Mouse (Mus musculus): ENCODE measurements around the gene Gstcd. TPM values are rescaled to one million over a fixed set of nuclear protein-coding genes. Genes with fewer than 3 reads are reported as not detected.

Gstcd gene
- polyA plus RNA-seq (2015; fragmentation: Nextera tagmentation; extraction: Ambion mirVana): 5.4 and 7.0 TPM in 2 replicates

DNA sequence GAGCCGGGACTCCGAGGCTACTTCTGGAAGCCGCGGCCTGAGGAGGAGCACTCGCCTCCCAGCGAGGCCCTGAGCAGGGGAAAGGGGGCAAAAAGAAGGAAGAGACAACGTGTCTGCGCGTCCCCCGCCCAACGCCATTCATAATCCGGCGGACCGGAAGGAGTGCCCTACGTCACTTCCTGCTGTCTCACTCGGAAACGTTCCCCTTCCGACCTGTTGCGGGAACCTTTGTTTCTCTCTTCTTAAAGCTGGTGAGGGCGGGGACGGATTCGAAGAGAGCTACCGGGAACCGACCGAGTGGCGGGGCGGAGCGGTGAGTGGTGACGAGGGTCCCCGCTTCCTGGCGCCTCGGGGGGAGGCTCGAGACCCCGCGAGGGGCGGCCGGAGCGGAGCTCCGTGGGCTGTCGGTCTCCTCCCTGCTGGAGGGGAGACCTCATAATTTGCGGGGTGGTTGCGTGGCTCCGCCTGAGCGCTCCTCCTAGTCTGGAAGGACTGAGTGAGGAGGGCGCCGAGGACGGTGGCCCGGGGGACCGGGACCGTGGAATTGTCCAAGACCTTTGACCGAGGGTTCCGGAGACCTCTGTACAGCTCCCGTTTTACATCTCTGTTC is at the start of gene Gstcd, which contains the start of gene Ints12:
Gene Gstcd, minus strand, starts transcription at position 370 of the 610 bp plus-strand sequence.
Gene Ints12, plus strand, starts transcription at position 177 of the 610 bp plus-strand sequence.
- Histone ChIP-seq H3K27me3 (replicated peaks) (no peaks in the 10 kb centered on the region), H3K9me3 (no peaks in the 10 kb centered on the region), H3K9ac (peak within 1 kb of the TSS; percentile 98), H3K4me3 (replicated peaks) (peak within 1 kb of the TSS; percentile 98), H3K4me2 (replicated peaks) (peak within 1 kb of the TSS; percentile 52), H3K4me1 (replicated peaks) (peaks cover 5% of the 10 kb centered on the region; the same call in 1 of the 2 replicates), H3K36me3 (no peaks in the 10 kb centered on the region), H3K27ac (peak within 1 kb of the TSS; percentile 99)
- peak; percentile 97 for ATAC-seq
- under 1% methylated on average over 52 of the region's 53 CpGs for WGBS

DNA sequence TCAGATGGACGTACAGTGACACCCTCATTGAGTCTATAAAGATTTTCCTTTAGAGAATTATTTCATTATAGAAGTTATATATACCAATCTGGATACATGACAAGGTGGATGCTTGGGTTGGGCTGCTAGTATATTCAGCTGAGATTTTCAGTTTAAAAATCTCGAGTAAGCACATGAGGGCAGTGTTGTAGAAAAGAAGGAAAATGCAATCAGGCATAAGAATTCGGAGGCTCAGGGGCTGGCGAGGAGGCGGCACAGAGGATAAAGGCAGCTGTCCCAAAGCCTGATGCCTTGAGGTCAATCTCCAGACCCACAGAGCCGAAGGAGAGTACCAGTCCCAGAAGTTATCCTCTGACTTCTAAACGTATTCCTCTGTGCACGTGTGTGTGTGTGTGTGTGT is 40.8 kb upstream of the Gstcd start:
- no peak overlapping the region for H3K4me3 ChIP-seq (replicated peaks)
- H3K27me3 ChIP-seq (replicated peaks): no peaks in the 10 kb centered on the region
- ATAC-seq: no peak
- H3K9me3 ChIP-seq: no peaks in the 10 kb centered on the region
- WGBS: 80% methylated on average over 8 of the region's 8 CpGs
- no peak overlapping the region for H3K9ac ChIP-seq
- no peaks in the 10 kb centered on the region for H3K4me1 ChIP-seq (replicated peaks)
- H3K27ac ChIP-seq: no peak overlapping the region
- H3K4me2 ChIP-seq (replicated peaks): no peak overlapping the region
- H3K36me3 ChIP-seq: no peaks in the 10 kb centered on the region

DNA sequence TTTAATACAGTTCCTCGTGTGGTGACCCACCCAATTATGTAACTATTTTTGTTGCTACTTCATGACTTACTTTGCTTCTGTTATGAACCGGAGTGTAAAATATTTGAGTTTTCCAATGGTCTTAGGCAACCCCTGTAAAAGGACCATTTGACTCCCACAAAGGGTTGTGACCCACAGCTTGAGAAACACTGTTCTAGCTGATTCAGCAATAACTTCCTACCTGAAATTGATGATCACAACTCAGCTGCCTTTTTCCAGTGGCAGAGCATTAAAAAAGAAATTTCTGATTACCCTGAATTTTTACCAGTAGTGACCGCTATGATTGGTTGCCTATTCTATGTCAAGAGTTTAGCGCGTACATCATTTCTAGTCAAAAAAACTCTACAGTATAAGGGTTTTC is 39.5 kb upstream of the Gstcd start:
- 93% methylated on average over 5 of the region's 5 CpGs for whole genome bisulfite sequencing

DNA sequence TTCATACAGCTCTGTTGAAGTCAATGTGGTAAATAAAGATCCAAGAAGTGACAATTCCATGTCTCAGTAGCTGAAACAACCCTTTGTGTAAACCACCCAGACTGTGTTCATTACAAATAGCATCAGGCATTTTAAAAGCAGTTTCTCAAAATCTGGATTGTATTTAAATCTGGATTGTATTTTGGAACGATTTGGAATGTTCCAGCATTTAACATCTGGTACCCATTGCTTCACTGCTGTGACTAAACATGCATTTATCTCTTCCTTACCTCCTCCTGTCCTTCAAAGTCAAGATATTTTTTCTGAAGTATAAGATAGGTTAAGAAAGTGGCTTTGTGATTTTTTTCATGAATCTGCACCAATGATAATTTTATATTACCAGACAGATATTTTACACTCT is 21.4 kb upstream of the Gstcd start:
- no peak overlapping the region for H3K4me3 ChIP-seq (replicated peaks)
- H3K36me3 ChIP-seq: peaks cover 4% of the 10 kb centered on the region; the same call in 1 of the 2 replicates
- no peak for ATAC-seq
- no peak overlapping the region for H3K9ac ChIP-seq
- H3K27ac ChIP-seq: no peak overlapping the region
- H3K9me3 ChIP-seq: no peaks in the 10 kb centered on the region
- H3K4me1 ChIP-seq (replicated peaks): no peaks in the 10 kb centered on the region
- 56% methylated on average over 1 of the region's 1 CpGs for WGBS
- no peak overlapping the region for H3K4me2 ChIP-seq (replicated peaks)
- no peaks in the 10 kb centered on the region for H3K27me3 ChIP-seq (replicated peaks)

More for the DNA sequence above, 39.5 kb upstream of the Gstcd start:
- no peak overlapping the region for H3K9ac ChIP-seq
- ATAC-seq: no peak
- no peak overlapping the region for H3K27ac ChIP-seq
- no peaks in the 10 kb centered on the region for H3K36me3 ChIP-seq
- no peaks in the 10 kb centered on the region for H3K9me3 ChIP-seq
- H3K4me2 ChIP-seq (replicated peaks): no peak overlapping the region
- no peaks in the 10 kb centered on the region for H3K4me1 ChIP-seq (replicated peaks)
- H3K27me3 ChIP-seq (replicated peaks): no peaks in the 10 kb centered on the region
- H3K4me3 ChIP-seq (replicated peaks): no peak overlapping the region

DNA sequence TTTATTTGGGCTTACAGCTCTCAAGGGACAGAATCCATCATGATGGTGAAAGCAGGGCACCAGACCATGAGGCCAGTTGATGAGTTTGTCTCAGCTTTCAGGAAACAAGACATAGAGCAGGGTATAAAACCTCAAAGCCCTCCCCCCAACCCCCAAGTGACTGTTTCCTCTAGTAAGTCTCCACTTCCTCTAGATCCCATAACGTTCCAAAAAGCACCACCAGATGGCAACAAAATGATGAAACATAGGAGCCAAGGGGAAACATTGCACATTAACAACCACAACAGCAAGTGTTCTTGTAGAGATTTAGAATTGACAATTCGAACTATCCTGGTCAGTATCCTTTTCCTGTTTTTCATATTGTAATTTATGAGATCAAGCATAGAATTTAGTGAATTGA is 19.9 kb upstream of the Gstcd start:
- 38% methylated on average over 2 of the region's 2 CpGs for whole genome bisulfite sequencing
- Histone ChIP-seq H3K4me2 (replicated peaks) (no peak overlapping the region), H3K27ac (no peak overlapping the region), H3K4me1 (replicated peaks) (no peaks in the 10 kb centered on the region), H3K27me3 (replicated peaks) (no peaks in the 10 kb centered on the region), H3K9me3 (no peaks in the 10 kb centered on the region), H3K9ac (no peak overlapping the region), H3K36me3 (peaks cover 10% of the 10 kb centered on the region; the same call in 1 of the 2 replicates), H3K4me3 (replicated peaks) (no peak overlapping the region)
- ATAC-seq: no peak

DNA sequence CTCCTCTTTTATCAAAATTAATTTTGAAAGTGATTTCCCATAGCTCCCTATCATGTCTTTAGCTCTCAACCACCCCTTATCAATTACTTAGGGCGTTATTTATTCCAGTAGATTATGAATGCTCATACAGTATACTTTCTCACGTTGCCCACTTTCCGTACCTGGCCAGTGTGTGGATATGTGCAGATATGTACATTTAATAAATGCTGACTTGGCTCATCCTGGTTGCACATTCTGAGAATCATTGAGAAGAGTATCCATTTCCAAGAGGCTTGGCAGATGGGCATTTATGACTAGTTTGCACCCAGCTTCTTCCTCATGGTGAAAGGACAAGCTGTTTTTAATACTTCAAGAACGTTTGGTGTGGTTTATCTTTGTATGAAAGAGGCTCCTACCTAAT is 18.0 kb upstream of the Gstcd start:
- peaks cover 16% of the 10 kb centered on the region; the same call in 1 of the 2 replicates for H3K36me3 ChIP-seq
- WGBS: 92% methylated on average over 4 of the region's 4 CpGs
- no peaks in the 10 kb centered on the region for H3K4me1 ChIP-seq (replicated peaks)
- no peak overlapping the region for H3K4me2 ChIP-seq (replicated peaks)
- ATAC-seq: no peak
- H3K9ac ChIP-seq: no peak overlapping the region
- H3K4me3 ChIP-seq (replicated peaks): no peak overlapping the region
- H3K27me3 ChIP-seq (replicated peaks): no peaks in the 10 kb centered on the region
- no peaks in the 10 kb centered on the region for H3K9me3 ChIP-seq
- no peak overlapping the region for H3K27ac ChIP-seq

DNA sequence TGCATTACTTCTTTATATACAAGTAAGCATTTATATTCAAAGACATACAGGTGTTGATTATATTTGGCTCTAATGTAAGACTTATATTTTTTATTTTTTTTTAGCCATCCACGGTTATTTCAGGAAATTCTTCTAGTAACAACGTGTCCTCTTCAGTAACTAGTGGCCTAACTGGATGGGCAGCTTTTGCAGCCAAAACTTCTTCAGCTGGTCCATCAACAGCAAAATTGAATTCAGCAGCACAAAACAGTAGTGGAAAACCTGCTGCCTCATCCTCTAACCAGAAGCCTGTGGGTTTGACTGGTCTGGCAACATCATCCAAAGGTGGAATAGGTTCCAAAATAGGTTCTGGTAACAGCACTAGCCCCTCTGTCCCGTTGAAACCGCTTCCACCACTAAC is 16.9 kb upstream of the Gstcd start:
- Histone ChIP-seq H3K4me3 (replicated peaks) (no peak overlapping the region), H3K4me2 (replicated peaks) (no peak overlapping the region), H3K27me3 (replicated peaks) (no peaks in the 10 kb centered on the region), H3K9me3 (no peaks in the 10 kb centered on the region), H3K27ac (no peak overlapping the region), H3K36me3 (peaks cover 16% of the 10 kb centered on the region; the same call in 1 of the 2 replicates), H3K4me1 (replicated peaks) (no peaks in the 10 kb centered on the region), H3K9ac (no peak overlapping the region)
- ATAC-seq: no peak
- 89% methylated on average over 4 of the region's 4 CpGs for WGBS

DNA sequence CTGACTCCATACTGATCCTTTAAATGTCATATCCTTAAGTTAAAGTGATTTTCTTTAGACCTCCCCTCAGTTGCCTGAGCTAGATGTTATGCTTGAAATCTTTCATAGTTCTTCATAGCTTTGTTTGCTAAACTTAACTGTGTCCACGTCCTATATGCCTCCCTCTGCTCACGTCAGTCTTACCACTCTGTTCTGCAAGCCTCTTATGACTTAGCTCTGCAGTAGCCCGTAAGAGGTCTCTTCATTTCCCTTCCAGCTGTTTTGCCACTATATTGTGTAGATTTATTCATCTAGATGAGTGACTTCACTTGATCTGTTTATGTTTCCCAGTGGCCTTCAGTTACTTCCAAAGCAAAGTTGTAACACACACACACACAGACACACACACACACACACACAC is 12.6 kb upstream of the Gstcd start:
- Histone ChIP-seq H3K36me3 (peaks cover 18% of the 10 kb centered on the region; the same call in 1 of the 2 replicates), H3K27me3 (replicated peaks) (no peaks in the 10 kb centered on the region), H3K9me3 (no peaks in the 10 kb centered on the region), H3K27ac (no peak overlapping the region), H3K9ac (no peak overlapping the region), H3K4me3 (replicated peaks) (no peak overlapping the region), H3K4me1 (replicated peaks) (no peaks in the 10 kb centered on the region), H3K4me2 (replicated peaks) (no peak overlapping the region)
- no peak for ATAC-seq
- WGBS: 82% methylated on average over 3 of the region's 3 CpGs

DNA sequence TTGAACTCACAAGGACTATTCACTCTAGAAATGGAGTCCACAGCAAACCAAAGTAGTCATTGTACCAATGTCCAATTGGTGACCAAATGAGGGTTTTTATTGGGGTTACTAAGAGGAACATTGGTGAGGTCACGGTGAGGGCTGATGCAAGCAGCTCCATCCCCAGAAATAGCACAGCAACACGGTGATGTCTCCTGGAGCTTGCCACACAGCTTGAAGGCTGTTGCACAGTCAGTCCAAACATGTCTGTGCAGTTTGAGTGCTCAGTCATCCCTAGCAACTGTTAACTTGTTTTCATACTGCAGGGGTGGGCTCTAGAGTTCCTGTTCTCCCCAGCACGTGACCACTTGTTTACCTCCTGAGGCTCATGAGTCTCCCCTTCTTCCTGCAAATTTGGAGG is 11.9 kb upstream of the Gstcd start:
- WGBS: 88% methylated on average over 3 of the region's 3 CpGs

DNA sequence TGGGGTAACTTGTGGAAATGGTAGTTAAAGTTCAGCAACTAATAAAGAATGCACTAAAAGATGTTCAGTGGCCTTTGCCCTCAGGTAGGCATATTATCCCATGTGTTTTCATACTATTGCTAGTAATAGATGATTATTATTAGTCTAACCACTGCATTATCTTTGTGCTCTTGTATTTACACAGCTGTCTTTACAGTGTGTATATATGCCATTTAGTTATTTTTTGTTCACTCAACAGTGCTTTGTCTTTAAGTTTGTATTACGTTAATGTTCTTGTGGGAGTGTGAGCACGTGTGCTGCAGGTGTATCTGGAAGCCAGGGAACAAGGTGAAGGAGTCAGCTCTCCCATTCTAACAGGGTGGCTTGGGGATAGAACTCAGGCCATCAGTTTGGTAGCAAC is 7.1 kb upstream of the Gstcd start:
- Histone ChIP-seq H3K27ac (no peak overlapping the region), H3K4me2 (replicated peaks) (no peak overlapping the region), H3K9me3 (no peaks in the 10 kb centered on the region), H3K4me1 (replicated peaks) (no peaks in the 10 kb centered on the region), H3K4me3 (replicated peaks) (no peak overlapping the region), H3K27me3 (replicated peaks) (no peaks in the 10 kb centered on the region), H3K9ac (no peak overlapping the region), H3K36me3 (0 out of 2 replicates have a peak, but pooled peaks cover 2% of the 10 kb centered on the region)
- WGBS: 82% methylated on average over 2 of the region's 2 CpGs
- peak; percentile 21; the same call in 1 of the 2 replicates for ATAC-seq

More for the DNA sequence above, 11.9 kb upstream of the Gstcd start:
- Histone ChIP-seq H3K36me3 (peaks cover 15% of the 10 kb centered on the region; the same call in 1 of the 2 replicates), H3K9ac (no peak overlapping the region), H3K4me2 (replicated peaks) (no peak overlapping the region), H3K9me3 (no peaks in the 10 kb centered on the region), H3K4me1 (replicated peaks) (no peaks in the 10 kb centered on the region), H3K27me3 (replicated peaks) (no peaks in the 10 kb centered on the region), H3K4me3 (replicated peaks) (no peak overlapping the region), H3K27ac (no peak overlapping the region)
- no peak for ATAC-seq

DNA sequence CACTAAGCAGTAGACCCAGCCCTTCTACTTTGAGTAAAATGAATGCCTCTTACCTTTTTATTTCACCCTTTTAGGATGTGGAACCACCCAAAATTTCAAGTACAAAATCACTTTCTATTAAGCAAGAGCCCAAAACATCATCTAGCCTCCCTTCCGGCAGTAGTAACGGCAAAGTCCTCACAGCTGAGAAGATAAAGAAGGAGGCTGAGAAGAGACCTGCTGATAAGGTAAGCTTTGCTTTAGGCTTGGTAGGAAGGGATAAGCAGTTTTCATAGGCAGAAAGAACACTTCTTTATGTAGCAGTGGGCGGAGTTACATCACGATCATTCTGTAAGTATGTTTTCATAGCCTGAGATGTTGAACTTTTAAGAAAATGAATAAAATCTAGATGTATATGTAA is 6.5 kb upstream of the Gstcd start:
- H3K36me3 ChIP-seq: 0 out of 2 replicates have a peak, but pooled peaks cover 2% of the 10 kb centered on the region

DNA sequence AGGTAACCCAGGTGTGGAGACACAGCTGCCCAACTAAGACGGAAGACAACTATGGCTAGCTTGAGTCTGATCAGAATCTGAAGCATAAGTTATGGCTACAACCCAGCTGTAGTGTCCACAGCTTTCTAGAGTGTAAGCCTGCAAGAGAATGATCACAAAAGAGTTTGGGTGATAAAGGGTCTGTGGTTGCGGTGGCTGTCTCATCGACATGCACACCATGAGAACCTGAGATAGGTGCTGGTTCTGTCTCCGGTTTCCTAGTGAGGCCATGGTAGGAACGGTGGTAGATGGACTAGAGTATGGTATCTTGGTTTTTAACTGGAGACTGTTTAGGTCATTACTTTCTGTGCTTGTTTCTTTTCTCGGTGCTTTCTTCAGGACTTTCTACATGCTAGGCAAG is 6.1 kb upstream of the Gstcd start:
- H3K9ac ChIP-seq: no peak overlapping the region
- no peak overlapping the region for H3K4me2 ChIP-seq (replicated peaks)
- H3K27ac ChIP-seq: no peak overlapping the region
- no peaks in the 10 kb centered on the region for H3K27me3 ChIP-seq (replicated peaks)
- ATAC-seq: no peak
- H3K36me3 ChIP-seq: 0 out of 2 replicates have a peak, but pooled peaks cover 2% of the 10 kb centered on the region
- H3K4me1 ChIP-seq (replicated peaks): peaks cover 5% of the 10 kb centered on the region; the same call in 1 of the 2 replicates
- WGBS: 95% methylated on average over 6 of the region's 6 CpGs
- no peak overlapping the region for H3K4me3 ChIP-seq (replicated peaks)
- no peaks in the 10 kb centered on the region for H3K9me3 ChIP-seq

More for the DNA sequence above, 6.5 kb upstream of the Gstcd start:
- Histone ChIP-seq H3K27me3 (replicated peaks) (no peaks in the 10 kb centered on the region), H3K4me3 (replicated peaks) (no peak overlapping the region), H3K4me1 (replicated peaks) (0 out of 2 replicates have a peak, but pooled peaks cover 3% of the 10 kb centered on the region), H3K27ac (no peak overlapping the region), H3K4me2 (replicated peaks) (no peak overlapping the region), H3K9me3 (no peaks in the 10 kb centered on the region), H3K9ac (no peak overlapping the region)
- 85% methylated on average over 4 of the region's 4 CpGs for WGBS
- no peak for ATAC-seq

DNA sequence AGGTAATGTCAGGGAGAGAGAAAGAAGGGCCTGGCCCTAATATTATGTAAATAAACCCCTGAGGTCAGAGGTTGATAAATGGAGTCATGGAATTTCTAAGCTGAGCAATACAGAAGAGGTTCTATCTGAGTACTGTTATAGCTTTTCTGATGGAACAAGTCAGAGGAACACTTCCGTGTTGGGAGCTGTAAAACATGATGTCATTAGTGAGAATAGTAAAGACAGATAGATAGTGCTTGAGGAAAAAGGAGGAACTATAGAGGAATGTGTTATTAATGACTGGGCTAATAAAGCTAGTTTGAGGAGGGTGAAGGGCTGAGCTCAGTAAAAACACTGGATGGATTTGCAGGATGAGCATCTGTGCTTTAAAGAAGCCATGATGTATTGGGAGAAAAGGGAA is 2.5 kb upstream of the Gstcd start:
- H3K4me2 ChIP-seq (replicated peaks): no peak overlapping the region; the same call in 1 of the 2 replicates
- no peaks in the 10 kb centered on the region for H3K36me3 ChIP-seq
- H3K4me1 ChIP-seq (replicated peaks): peaks cover 5% of the 10 kb centered on the region; the same call in 1 of the 2 replicates
- H3K9ac ChIP-seq: no peak overlapping the region
- ATAC-seq: no peak
- H3K27ac ChIP-seq: no peak overlapping the region
- H3K27me3 ChIP-seq (replicated peaks): no peaks in the 10 kb centered on the region
- H3K4me3 ChIP-seq (replicated peaks): no peak overlapping the region
- 26% methylated on average over 1 of the region's 1 CpGs for WGBS
- no peaks in the 10 kb centered on the region for H3K9me3 ChIP-seq

All from intestine, embryonic 15.5 days (tissue).